Mouse (Mus musculus): ENCODE data around the gene Mmaa. TPM values are rescaled to one million over a fixed set of nuclear protein-coding genes. Genes with fewer than 3 reads are reported as not detected.

The Mmaa gene
- total and polyA plus RNA-seq, 3 experiments, result 3.3 to 4.7 (median 4.1) TPM

- Histone ChIP-seq H3K27ac (ENCODE audit: insufficient read depth, low read depth) (no peak overlapping the region), H3K9ac (ENCODE audit: insufficient read depth, low read depth) (no peak overlapping the region), H3K4me1 (ENCODE audit: control insufficient read depth in 1 of 2, insufficient read depth in 2 of 2) (peaks cover 5 to 9% of the 10 kb centered on the region in 2 experiments), H3K4me2 (ENCODE audit: insufficient read depth, low read depth, poor library complexity, severe bottlenecking) (no peak overlapping the region), H3K4me3 (replicated peaks in 1 of 3; ENCODE audit: low read depth in 2 of 3, low read length in 2 of 3, poor library complexity in 1 of 3) (no peak overlapping the region), H3K79me2 (replicated peaks; ENCODE audit: control insufficient read depth, extremely low read depth, insufficient read depth, poor library complexity, severe bottlenecking) (no peaks in the 10 kb centered on the region), H3K36me3 (replicated peaks in 1 of 2; ENCODE audit: control insufficient read depth in 1 of 2, insufficient read depth in 1 of 2, low read length in 1 of 2) (no peaks in the 10 kb centered on the region), H3K27me3 (replicated peaks) (peaks cover 76% of the 10 kb centered on the region), H3K9me3 (replicated peaks; ENCODE audit: low read length) (peaks cover 21% of the 10 kb centered on the region)
- dilution Hi-C loops (cut with MboI; ENCODE audit: extremely low pct_ligation_motif_present, extremely low pct_unique_long_range_greater_than_20kb, low sequenced_read_pairs), result no loop called here
- no peak for TF ChIP-seq TBP (conservative IDR thresholded peaks at IDR 0.05; ENCODE audit: low read depth, low read length)
- no peak for TF ChIP-seq E2F4 (IDR thresholded peaks at IDR 0.05; ENCODE audit: insufficient replicate concordance, low read depth, low read length)
- TF ChIP-seq CHD1 (IDR thresholded peaks at IDR 0.05; ENCODE audit: low read depth, low read length), result no peak
- TF ChIP-seq MAX (IDR thresholded peaks at IDR 0.05; ENCODE audit: low read length), result no peak
- no peak for TF ChIP-seq POLR2AphosphoS2 (IDR thresholded peaks at IDR 0.05; ENCODE audit: low read depth, low read length)
- TF ChIP-seq BHLHE40 (IDR thresholded peaks at IDR 0.05; ENCODE audit: low read depth, low read length), result no peak
- no peak for TF ChIP-seq USF2 (conservative IDR thresholded peaks at IDR 0.05; ENCODE audit: low read depth, low read length)
- no peak for TF ChIP-seq USF1 (IDR thresholded peaks at IDR 0.05; ENCODE audit: low read depth, low read length)
- TF ChIP-seq NELFE (IDR thresholded peaks at IDR 0.05; ENCODE audit: low read depth, low read length), result no peak
- TF ChIP-seq PAX5 (IDR thresholded peaks at IDR 0.05; ENCODE audit: low read length), result no peak
- no peak for TF ChIP-seq EP300 (IDR thresholded peaks at IDR 0.05; ENCODE audit: low read length)
- no peak for TF ChIP-seq SMC3 (IDR thresholded peaks at IDR 0.05; ENCODE audit: low read depth, low read length)
- TF ChIP-seq ZC3H11A (IDR thresholded peaks at IDR 0.05; ENCODE audit: low read depth, low read length), result no peak
- no peak for TF ChIP-seq RAD21 (IDR thresholded peaks at IDR 0.05; ENCODE audit: low read depth, low read length)
- no peak for TF ChIP-seq TCF12 (IDR thresholded peaks at IDR 0.05; ENCODE audit: low read depth, low read length)
- peak; percentile 14 for DNase-seq (ENCODE audit: extremely low read depth)
- in situ Hi-C loops (cut with MboI; ENCODE audit: low pct_ligation_motif_present, low pct_unique_long_range_greater_than_20kb, low sequenced_read_pairs), result no loop called here
These were observed 35.0 kb upstream of the Mmaa start for GRCm38 (mm10) chr8:79329735-79330134.

- H3K79me2 ChIP-seq (replicated peaks; ENCODE audit: control insufficient read depth, extremely low read depth, insufficient read depth, poor library complexity, severe bottlenecking), result no peaks in the 10 kb centered on the region
- no peak overlapping the region for H3K4me2 ChIP-seq (ENCODE audit: insufficient read depth, low read depth, poor library complexity, severe bottlenecking)
- H3K27me3 ChIP-seq (replicated peaks), result peaks cover 79% of the 10 kb centered on the region
- H3K4me3 ChIP-seq (replicated peaks in 1 of 3; ENCODE audit: low read depth in 2 of 3, low read length in 2 of 3, poor library complexity in 1 of 3), result no peak overlapping the region
- TF ChIP-seq TCF12 (IDR thresholded peaks at IDR 0.05; ENCODE audit: low read depth, low read length) (peak; percentile 34; the same call in 1 of the 2 replicates), BHLHE40 (IDR thresholded peaks at IDR 0.05; ENCODE audit: low read depth, low read length) (peak; percentile 74), EP300 (IDR thresholded peaks at IDR 0.05; ENCODE audit: low read length) (peak; percentile 38; the same call in 1 of the 2 replicates), TBP (conservative IDR thresholded peaks at IDR 0.05; ENCODE audit: low read depth, low read length) (no peak), MAFK (IDR thresholded peaks at IDR 0.05; ENCODE audit: insufficient replicate concordance, low read length) (peak; percentile 77; the same call in 1 of the 2 replicates)
- H3K9me3 ChIP-seq (replicated peaks; ENCODE audit: low read length), result peaks cover 21% of the 10 kb centered on the region
- H3K36me3 ChIP-seq (replicated peaks in 1 of 2; ENCODE audit: control insufficient read depth in 1 of 2, insufficient read depth in 1 of 2, low read length in 1 of 2), result no peaks in the 10 kb centered on the region
- dilution Hi-C loops (cut with MboI; ENCODE audit: extremely low pct_ligation_motif_present, extremely low pct_unique_long_range_greater_than_20kb, low sequenced_read_pairs) (no loop called here), in situ Hi-C loops (cut with MboI; ENCODE audit: low pct_ligation_motif_present, low pct_unique_long_range_greater_than_20kb, low sequenced_read_pairs) (no loop called here)
- H3K27ac ChIP-seq (ENCODE audit: insufficient read depth, low read depth), result no peak overlapping the region
- no peak overlapping the region for H3K9ac ChIP-seq (ENCODE audit: insufficient read depth, low read depth)
- H3K4me1 ChIP-seq (ENCODE audit: control insufficient read depth in 1 of 2, insufficient read depth in 2 of 2), result peaks cover 7 to 13% of the 10 kb centered on the region in 2 experiments
- DNase-seq (ENCODE audit: extremely low read depth), result peak; percentile 76
These were observed 34.4 kb upstream of the Mmaa start for GRCm38 (mm10) chr8:79329182-79329581.
